Mouse (Mus musculus) stomach, embryonic 16.5 days (tissue): ENCODE results near the gene Eif4g3. TPM values are rescaled to one million over a fixed set of nuclear protein-coding genes. Genes with fewer than 3 reads are reported as not detected.
"Not testable (repeated sequence)": the region's sequence is repeated elsewhere in the genome, so short reads cannot be mapped to it uniquely, and the experiment has no call there.

Experiments used
- ATAC-seq: fragments of 200-750 bp; cut with Nextera tagmentation; 2 replicates; pipeline ENCODE4 v1.8.0; 2017; ENCODE audit warnings: moderate number of reproducible peaks, moderate TSS enrichment; ENCODE audit not compliant: insufficient read depth, low FRiP score
- H3K27ac ChIP-seq: fragments of 300-500 bp; sonication (generic); 2 replicates; pipeline ENCODE4 v1.5.1; 2014; ENCODE audit warnings: low read length
- H3K27me3 ChIP-seq: fragments of 300-500 bp; sonication (generic); 2 replicates; pipeline ENCODE4 v1.6.1; 2014; ENCODE audit warnings: low read length, control low read depth, mixed read lengths; ENCODE audit not compliant: control insufficient read depth, insufficient read depth
- H3K36me3 ChIP-seq: fragments of 300-500 bp; sonication (generic); 2 replicates; pipeline ENCODE4 v1.6.1; 2014; ENCODE audit warnings: low read length; ENCODE audit not compliant: control insufficient read depth, insufficient read depth
- H3K4me1 ChIP-seq: fragments of 300-500 bp; sonication (generic); 2 replicates; pipeline ENCODE4 v1.6.1; 2014; ENCODE audit warnings: low read length, control low read depth, mixed read lengths; ENCODE audit not compliant: control insufficient read depth, insufficient read depth
- H3K4me2 ChIP-seq: fragments of 300-500 bp; sonication (generic); 2 replicates; pipeline ENCODE4 v1.6.1; 2014; ENCODE audit warnings: low read depth, low read length, mixed read lengths
- H3K4me3 ChIP-seq: fragments of 300-500 bp; sonication (generic); replicated peaks from 2 replicates; pipeline ENCODE4 v1.5.1; 2014; ENCODE audit warnings: mild to moderate bottlenecking, low read length
- H3K9ac ChIP-seq: fragments of 300-500 bp; sonication (generic); 2 replicates; pipeline ENCODE4 v1.6.1; 2014; ENCODE audit warnings: low read length
- H3K9me3 ChIP-seq: fragments of 300-500 bp; sonication (generic); replicated peaks from 2 replicates; pipeline ENCODE4 v1.6.1; 2016; ENCODE audit warnings: low read length, control low read depth; ENCODE audit not compliant: control insufficient read depth
- WGBS: fragments of 180-500 bp; shearing (Covaris S2); extraction: QIAGEN DNeasy Blood & Tissue Kit; methylation state at CpG from one replicate; pipeline ENCODE4 v1.1.7; 2014; 5-methylcytosine and 5-hydroxymethylcytosine counted together
- polyA plus RNA-seq: library from polyadenylated mRNA; unstranded; fragments of >200 nt; fragmentation: Nextera tagmentation; extraction: Ambion mirVana; gene quantifications from 2 replicates; pipeline ENCODE4 v1.2.1, GENCODE M21; 2015

Eif4g3 gene
- polyA plus RNA-seq, 1 experiment from 2014 or later, result 24.8 TPM

DNA sequence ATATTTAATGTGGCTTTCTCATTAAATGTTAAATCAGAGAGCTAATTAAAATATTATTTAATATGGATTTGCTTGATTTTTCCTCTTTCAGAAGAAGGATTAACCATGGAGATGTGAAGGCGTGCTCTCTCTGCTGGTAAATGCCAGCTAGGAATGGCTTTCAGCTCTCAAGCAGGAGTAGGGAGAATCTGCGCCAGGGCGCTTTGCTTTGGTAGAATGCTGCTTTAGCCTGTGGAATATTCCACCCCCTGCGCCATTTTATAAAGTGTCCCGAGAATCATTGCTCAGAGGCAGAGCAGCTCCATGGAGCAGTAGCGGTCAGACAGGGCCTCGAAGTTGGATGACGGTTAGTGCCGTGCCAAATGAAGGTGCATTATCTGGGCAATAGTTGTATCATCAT is 58.7 kb downstream of the Eif4g3 start:
- no peak overlapping the region for H3K27ac ChIP-seq
- H3K27me3 ChIP-seq, result no peaks in the 10 kb centered on the region
- H3K4me1 ChIP-seq, result no peaks in the 10 kb centered on the region
- H3K9ac ChIP-seq, result no peak overlapping the region
- no peak for ATAC-seq
- no peak overlapping the region for H3K4me3 ChIP-seq
- H3K9me3 ChIP-seq, result no peaks in the 10 kb centered on the region
- no peak overlapping the region for H3K4me2 ChIP-seq
- peaks cover 12% of the 10 kb centered on the region; the same call in 1 of the 2 replicates for H3K36me3 ChIP-seq
- 96% methylated on average over 9 of the region's 9 CpGs for WGBS

DNA sequence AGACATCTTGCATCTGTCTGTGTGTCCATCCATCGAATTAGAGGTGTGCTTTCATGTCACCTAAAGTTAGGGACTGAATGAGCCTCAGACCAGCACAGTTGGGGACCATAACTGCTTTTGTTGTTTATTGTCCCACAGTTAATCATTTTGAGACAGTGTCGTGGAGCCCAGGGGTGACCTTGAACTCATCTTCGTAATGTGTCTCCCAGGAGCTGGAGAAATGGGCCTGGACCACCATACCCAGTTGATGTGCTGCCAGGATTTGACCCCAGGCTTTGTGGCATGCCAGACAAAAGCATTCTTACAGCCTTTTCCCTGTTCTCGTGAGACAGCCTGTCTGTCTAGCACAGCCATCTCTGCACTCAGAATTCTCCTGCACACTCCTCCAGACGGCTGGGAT is 63.8 kb downstream of the Eif4g3 start:
- Histone ChIP-seq H3K4me3 (no peak overlapping the region), H3K27me3 (no peaks in the 10 kb centered on the region), H3K27ac (no peak overlapping the region), H3K9me3 (no peaks in the 10 kb centered on the region), H3K4me2 (no peak overlapping the region), H3K36me3 (peaks cover 11% of the 10 kb centered on the region; the same call in 1 of the 2 replicates), H3K4me1 (no peaks in the 10 kb centered on the region), H3K9ac (no peak overlapping the region)
- 76% methylated on average over 5 of the region's 5 CpGs for WGBS
- ATAC-seq, result no peak

DNA sequence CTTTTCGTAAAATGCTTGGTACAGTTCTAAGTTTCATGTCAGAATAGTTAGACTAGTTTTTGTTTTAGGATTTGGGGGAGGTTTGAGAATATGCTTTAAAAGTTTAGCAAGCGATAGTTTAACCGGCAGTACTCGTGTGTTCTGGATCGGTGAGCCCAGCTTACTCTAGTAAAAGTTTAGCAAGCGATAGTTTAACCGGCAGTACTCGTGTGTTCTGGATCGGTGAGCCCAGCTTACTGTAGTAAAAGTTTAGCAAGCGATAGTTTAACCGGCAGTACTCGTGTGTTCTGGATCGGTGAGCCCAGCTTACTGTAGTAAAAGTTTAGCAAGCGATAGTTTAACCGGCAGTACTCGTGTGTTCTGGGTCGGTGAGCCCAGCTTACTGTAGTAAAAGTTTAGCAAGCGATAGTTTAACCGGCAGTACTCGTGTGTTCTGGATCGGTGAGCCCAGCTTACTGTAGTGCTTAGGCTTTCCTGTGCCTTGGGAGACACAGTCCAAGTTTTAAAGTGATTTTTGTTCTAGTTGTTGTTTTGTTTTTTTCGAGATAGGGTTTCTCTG is 64.5 kb downstream of the Eif4g3 start:
- H3K27ac ChIP-seq, H3K4me3 ChIP-seq, H3K27me3 ChIP-seq, H3K9ac ChIP-seq, H3K4me1 ChIP-seq, H3K36me3 ChIP-seq, H3K9me3 ChIP-seq, ATAC-seq, H3K4me2 ChIP-seq: not testable (repeated sequence)
- 97% methylated on average over 22 of the region's 22 CpGs for WGBS

DNA sequence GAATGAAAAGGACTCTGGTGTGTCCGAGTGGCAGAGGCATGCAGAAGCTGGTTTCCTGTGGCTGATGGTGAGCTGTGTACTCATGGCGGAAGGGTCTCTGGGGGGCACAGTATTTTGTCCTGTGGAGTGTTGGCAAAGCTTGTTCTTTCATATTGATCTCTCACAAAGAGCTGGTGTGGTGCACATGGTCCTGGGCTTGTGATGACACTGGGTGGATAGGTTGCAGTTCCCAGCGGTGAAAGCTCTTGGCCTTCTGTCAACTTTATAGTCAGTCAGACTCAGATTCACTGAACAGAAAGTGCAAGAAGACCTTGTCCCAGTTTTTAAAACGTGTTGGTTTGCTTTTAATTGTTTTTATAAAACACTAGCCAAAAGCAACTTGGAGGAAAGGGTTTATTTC is 68.3 kb downstream of the Eif4g3 start:
- H3K9me3 ChIP-seq, result no peaks in the 10 kb centered on the region
- H3K4me1 ChIP-seq, result no peaks in the 10 kb centered on the region
- ATAC-seq, result no peak
- no peak overlapping the region for H3K9ac ChIP-seq
- H3K36me3 ChIP-seq, result peaks cover 3% of the 10 kb centered on the region
- H3K27me3 ChIP-seq, result no peaks in the 10 kb centered on the region
- H3K4me2 ChIP-seq, result no peak overlapping the region
- no peak overlapping the region for H3K27ac ChIP-seq
- H3K4me3 ChIP-seq, result no peak overlapping the region
- WGBS, result 78% methylated on average over 4 of the region's 4 CpGs

- Histone ChIP-seq H3K4me1 (no peaks in the 10 kb centered on the region), H3K27ac (no peak overlapping the region), H3K4me2 (no peak overlapping the region), H3K9me3 (no peaks in the 10 kb centered on the region), H3K4me3 (no peak overlapping the region), H3K36me3 (no peaks in the 10 kb centered on the region; the same call in 1 of the 2 replicates), H3K9ac (no peak overlapping the region), H3K27me3 (no peaks in the 10 kb centered on the region)
- 77% methylated on average over 7 of the region's 7 CpGs for WGBS
- no peak for ATAC-seq
Observed at GRCm38 (mm10) chr4:138063372-138064265, 70.8 kb downstream of the Eif4g3 start.

DNA sequence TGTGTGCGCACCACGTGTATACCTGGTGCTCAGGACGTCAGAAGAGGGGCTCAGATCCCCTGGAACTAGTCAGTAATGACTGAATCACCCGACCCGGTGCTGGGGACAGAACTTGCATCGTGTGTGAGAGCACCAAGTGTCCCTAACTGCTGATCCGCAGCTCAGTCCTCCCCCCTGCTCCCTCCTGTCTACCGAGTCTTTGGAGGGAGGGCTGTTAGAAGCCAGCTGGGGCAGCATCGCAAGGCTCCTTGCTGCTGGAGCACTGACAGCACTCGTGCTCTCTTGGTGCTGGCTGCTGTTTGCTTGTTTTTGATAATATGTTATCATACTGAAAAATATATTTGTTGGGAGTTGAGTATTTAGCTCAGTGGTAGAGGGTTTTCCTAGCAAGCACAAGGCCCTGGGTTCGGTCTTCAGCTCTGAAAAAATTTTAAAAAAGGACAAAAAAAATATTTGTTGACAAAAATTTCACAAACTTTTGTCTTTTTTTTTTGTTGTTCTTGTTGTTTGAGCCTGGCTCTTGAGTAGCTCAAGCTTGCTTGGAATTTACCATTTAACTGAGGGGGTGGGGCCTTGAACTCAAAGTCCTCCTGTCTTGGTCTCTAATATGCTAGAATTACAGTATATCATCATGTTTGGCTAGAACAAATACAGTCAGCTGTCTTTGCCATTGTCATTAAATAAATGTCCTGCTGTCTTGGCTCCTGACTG is 72.2 kb downstream of the Eif4g3 start:
- no peaks in the 10 kb centered on the region for H3K27me3 ChIP-seq
- H3K36me3 ChIP-seq, result no peaks in the 10 kb centered on the region; the same call in 1 of the 2 replicates
- no peak overlapping the region for H3K4me3 ChIP-seq
- no peaks in the 10 kb centered on the region for H3K4me1 ChIP-seq
- H3K27ac ChIP-seq, result no peak overlapping the region
- no peak overlapping the region for H3K4me2 ChIP-seq
- H3K9me3 ChIP-seq, result no peaks in the 10 kb centered on the region
- WGBS, result 72% methylated on average over 11 of the region's 11 CpGs
- ATAC-seq, result no peak
- no peak overlapping the region for H3K9ac ChIP-seq

DNA sequence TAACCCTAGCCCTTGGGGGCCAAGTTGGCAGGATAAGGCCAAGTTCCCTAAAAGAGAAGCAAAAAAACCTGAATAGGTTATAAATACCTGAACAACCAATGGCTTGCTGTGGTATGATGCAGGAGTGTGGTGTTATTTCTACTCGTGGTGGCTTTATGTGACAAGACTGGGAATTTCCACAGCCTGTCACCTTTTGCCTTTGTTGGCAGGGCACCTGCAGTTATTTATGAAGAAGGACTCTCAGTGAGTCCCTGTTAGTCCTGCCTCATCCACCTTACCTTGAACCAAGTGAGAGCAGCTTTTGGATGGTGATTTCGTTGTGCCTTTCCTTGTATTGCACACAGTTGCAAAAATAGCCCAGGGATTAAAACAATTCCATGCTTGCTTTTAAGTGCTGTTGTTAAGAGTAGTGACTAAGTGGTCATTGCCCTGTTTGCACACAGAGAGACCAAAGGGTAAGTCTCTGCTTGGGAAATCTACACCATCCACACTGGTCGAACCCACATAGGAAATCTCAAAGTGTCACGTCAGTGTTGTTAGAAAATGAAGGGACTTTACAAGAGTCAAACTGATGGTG is 72.9 kb downstream of the Eif4g3 start:
- no peak overlapping the region for H3K27ac ChIP-seq
- H3K9me3 ChIP-seq, result no peaks in the 10 kb centered on the region
- H3K4me3 ChIP-seq, result no peak overlapping the region
- H3K36me3 ChIP-seq, result no peaks in the 10 kb centered on the region; the same call in 1 of the 2 replicates
- WGBS, result 82% methylated on average over 4 of the region's 4 CpGs
- no peak for ATAC-seq
- H3K4me2 ChIP-seq, result no peak overlapping the region
- H3K9ac ChIP-seq, result no peak overlapping the region
- H3K4me1 ChIP-seq, result no peaks in the 10 kb centered on the region
- no peaks in the 10 kb centered on the region for H3K27me3 ChIP-seq

GRCm38 (mm10) chr4:138066421-138066820 is 73.6 kb downstream of the Eif4g3 start:
- Histone ChIP-seq H3K36me3 (no peaks in the 10 kb centered on the region; the same call in 1 of the 2 replicates), H3K9me3 (no peaks in the 10 kb centered on the region), H3K27me3 (no peaks in the 10 kb centered on the region), H3K4me2 (no peak overlapping the region), H3K27ac (no peak overlapping the region), H3K4me3 (no peak overlapping the region), H3K4me1 (no peaks in the 10 kb centered on the region), H3K9ac (no peak overlapping the region)
- WGBS, result 88% methylated on average over 7 of the region's 7 CpGs
- ATAC-seq, result no peak

DNA sequence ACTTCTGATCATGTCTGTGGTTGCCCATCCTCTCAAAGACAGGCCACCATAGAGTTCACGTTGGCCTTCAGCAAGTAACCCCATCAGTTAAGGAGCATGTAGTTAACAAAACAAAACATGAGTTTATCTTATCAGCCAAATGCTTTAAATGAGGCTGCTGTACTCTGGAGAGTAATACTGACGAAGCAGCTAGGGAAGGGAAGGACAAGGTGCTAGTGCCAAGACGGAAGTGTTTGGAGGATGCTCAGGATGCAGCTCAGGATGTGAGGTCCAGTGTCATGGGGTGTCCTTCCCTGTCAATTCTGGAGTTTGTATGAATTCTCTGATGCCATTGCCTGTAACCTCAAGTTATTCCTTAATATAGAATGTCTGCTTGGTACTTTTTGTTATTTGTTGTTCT is 75.0 kb downstream of the Eif4g3 start:
- no peak overlapping the region for H3K27ac ChIP-seq
- no peak overlapping the region for H3K4me2 ChIP-seq
- WGBS, result 66% methylated on average over 3 of the region's 3 CpGs
- H3K4me3 ChIP-seq, result no peak overlapping the region
- no peak overlapping the region for H3K9ac ChIP-seq
- H3K4me1 ChIP-seq, result no peaks in the 10 kb centered on the region
- ATAC-seq, result no peak
- no peaks in the 10 kb centered on the region for H3K9me3 ChIP-seq
- no peaks in the 10 kb centered on the region for H3K27me3 ChIP-seq
- no peaks in the 10 kb centered on the region; the same call in 1 of the 2 replicates for H3K36me3 ChIP-seq
